Mouse (Mus musculus) stomach, postnatal 0 days (tissue): ENCODE results near the gene Gadl1. TPM values are rescaled to one million over a fixed set of nuclear protein-coding genes. Genes with fewer than 3 reads are reported as not detected.

ENCODE experiments used
- ATAC-seq: fragments of 200-750 bp; cut with Nextera tagmentation; 2 replicates; pipeline ENCODE4 v1.8.0; 2017; ENCODE audit not compliant: low FRiP score, low TSS enrichment
- DNase-seq: peaks from one replicate; pipeline ENCODE4 v3.0.0-alpha.2; 2016; ENCODE audit warnings: low spot score
- H3K27ac ChIP-seq: fragments of 300-500 bp; sonication (generic); replicated peaks from 2 replicates; pipeline ENCODE4 v1.5.1; 2014; ENCODE audit warnings: mild to moderate bottlenecking, control low read depth
- H3K27me3 ChIP-seq: fragments of 300-500 bp; sonication (generic); 2 replicates; pipeline ENCODE4 v1.6.1; 2014; ENCODE audit warnings: low read length; ENCODE audit not compliant: control insufficient read depth, insufficient read depth
- H3K36me3 ChIP-seq: fragments of 300-500 bp; sonication (generic); 2 replicates; pipeline ENCODE4 v1.6.1; 2014; ENCODE audit warnings: low read length, mixed read lengths; ENCODE audit not compliant: control insufficient read depth, insufficient read depth
- H3K4me1 ChIP-seq: fragments of 300-500 bp; sonication (generic); replicated peaks from 2 replicates; pipeline ENCODE4 v1.6.1; 2014; ENCODE audit warnings: antibody characterized with exemption; ENCODE audit not compliant: control insufficient read depth, insufficient read depth
- H3K4me2 ChIP-seq: fragments of 300-500 bp; sonication (generic); replicated peaks from 2 replicates; pipeline ENCODE4 v1.6.1; 2014; ENCODE audit warnings: low read depth, mild to moderate bottlenecking, control low read depth, moderate library complexity
- H3K4me3 ChIP-seq: fragments of 300-500 bp; sonication (generic); 2 replicates; pipeline ENCODE4 v1.5.1; 2014; ENCODE audit warnings: low read depth, low read length, control low read depth
- H3K9ac ChIP-seq: fragments of 300-500 bp; sonication (generic); 2 replicates; pipeline ENCODE4 v1.6.1; 2014; ENCODE audit warnings: mild to moderate bottlenecking, low read length, control low read depth, mixed read lengths
- H3K9me3 ChIP-seq: fragments of 300-500 bp; sonication (generic); 2 replicates; pipeline ENCODE4 v1.6.1; 2016; ENCODE audit warnings: low read length; ENCODE audit not compliant: control insufficient read depth
- CTCF ChIP-seq: IDR thresholded peaks from 2 replicates; pipeline ENCODE4 v1.5.1; 2016; ENCODE audit warnings: antibody characterized with exemption, low read depth, mild to moderate bottlenecking, moderate library complexity
- EP300 ChIP-seq: optimal IDR thresholded peaks from 2 replicates; pipeline ENCODE3; 2016; ENCODE audit warnings: antibody characterized with exemption
- WGBS: fragments of 180-500 bp; shearing (Covaris S2); extraction: QIAGEN DNeasy Blood & Tissue Kit; methylation state at CpG from one replicate; pipeline ENCODE4 v1.1.7; 2014; 5-methylcytosine and 5-hydroxymethylcytosine counted together
- polyA plus RNA-seq: library from polyadenylated mRNA; unstranded; fragments of >200 nt; fragmentation: Nextera tagmentation; extraction: Ambion mirVana; gene quantifications from 2 replicates; pipeline ENCODE4 v1.2.1, GENCODE M21; 2015

The Gadl1 gene
- polyA plus RNA-seq, 1 experiment from 2014 or later, result 0.45 TPM

DNA sequence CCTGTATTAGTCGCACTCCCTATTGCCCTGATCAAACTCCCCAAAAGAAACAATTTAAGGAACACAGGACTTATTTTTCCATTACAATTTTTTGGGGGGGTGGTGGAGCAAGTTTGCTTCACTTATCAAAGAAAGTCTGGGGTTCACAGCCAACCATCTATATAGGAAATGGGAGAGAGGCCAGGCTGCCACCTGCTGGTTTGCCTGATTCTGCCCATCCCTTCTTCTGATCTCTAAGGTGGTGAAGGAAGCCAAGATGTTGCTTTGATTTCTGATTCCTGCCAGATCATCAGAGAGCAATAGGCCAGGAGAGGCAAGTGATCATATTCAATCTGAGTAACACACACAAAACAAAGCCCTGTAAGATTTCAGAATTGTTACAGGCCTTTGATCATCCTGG is 14.8 kb downstream of the Gadl1 start:
- TF ChIP-seq CTCF (peak; percentile 45), EP300 (no peak)
- Histone ChIP-seq H3K9me3 (no peaks in the 10 kb centered on the region), H3K4me2 (no peak overlapping the region), H3K36me3 (no peaks in the 10 kb centered on the region), H3K4me3 (no peak overlapping the region), H3K4me1 (no peaks in the 10 kb centered on the region), H3K27ac (no peak overlapping the region), H3K27me3 (no peaks in the 10 kb centered on the region), H3K9ac (no peak overlapping the region)
- WGBS, result 96% methylated on average over 1 of the region's 1 CpGs
- ATAC-seq (no peak), DNase-seq (no peak)

DNA sequence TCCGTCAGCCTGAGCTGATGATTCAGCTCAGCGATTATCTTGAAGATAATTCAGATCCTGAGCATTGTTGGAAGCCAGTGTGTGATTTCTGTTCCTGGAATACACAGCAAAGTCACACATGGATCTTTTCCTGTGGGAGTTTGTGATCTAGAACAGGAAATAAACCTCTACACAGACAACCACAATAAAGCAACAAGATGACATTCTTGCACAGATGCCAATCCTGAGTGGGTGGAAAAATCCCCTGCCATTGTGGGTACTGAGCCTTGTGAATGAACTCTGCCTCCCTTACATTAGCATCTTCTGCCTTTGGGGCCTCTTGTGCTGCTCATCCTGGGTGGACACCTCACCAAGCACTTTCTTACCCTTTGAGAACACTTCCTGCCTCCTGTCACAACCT is 22.5 kb downstream of the Gadl1 start:
- Histone ChIP-seq H3K4me1 (no peaks in the 10 kb centered on the region), H3K4me3 (no peak overlapping the region), H3K9me3 (no peaks in the 10 kb centered on the region), H3K9ac (no peak overlapping the region), H3K4me2 (no peak overlapping the region), H3K27me3 (no peaks in the 10 kb centered on the region), H3K27ac (no peak overlapping the region), H3K36me3 (no peaks in the 10 kb centered on the region)
- ATAC-seq, result no peak
- no peak for DNase-seq
- WGBS, result 64% methylated on average over 2 of the region's 2 CpGs
- no peak for TF ChIP-seq CTCF
- no peak for TF ChIP-seq EP300

DNA sequence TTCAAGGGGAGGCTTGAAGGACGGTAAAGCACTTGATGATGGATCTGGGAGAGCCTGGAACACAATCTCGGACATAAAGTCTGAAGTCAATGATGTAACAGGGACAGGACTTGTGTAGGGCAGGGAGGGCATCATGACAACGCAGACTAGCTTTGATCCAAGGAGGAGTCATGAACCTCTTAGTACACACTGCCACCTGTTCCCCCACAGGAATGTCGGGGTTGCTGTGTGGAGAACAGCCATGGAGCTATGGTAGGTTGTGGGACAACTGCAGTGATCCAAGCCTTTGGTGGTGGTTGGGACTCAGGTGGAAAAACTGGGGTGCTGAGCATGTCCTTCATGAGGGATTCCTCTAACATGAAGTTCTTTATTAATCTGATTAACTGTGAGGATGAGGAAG is 23.5 kb downstream of the Gadl1 start:
- H3K4me1 ChIP-seq, result no peaks in the 10 kb centered on the region
- DNase-seq (no peak), ATAC-seq (no peak)
- 83% methylated on average over 4 of the region's 4 CpGs for whole genome bisulfite sequencing
- TF ChIP-seq CTCF (no peak), EP300 (no peak)
- H3K27me3 ChIP-seq, result no peaks in the 10 kb centered on the region
- H3K36me3 ChIP-seq, result no peaks in the 10 kb centered on the region
- H3K9ac ChIP-seq, result no peak overlapping the region
- no peak overlapping the region for H3K4me3 ChIP-seq
- H3K4me2 ChIP-seq, result no peak overlapping the region
- no peak overlapping the region for H3K27ac ChIP-seq
- no peaks in the 10 kb centered on the region for H3K9me3 ChIP-seq

- 48% methylated on average over 7 of the region's 7 CpGs for WGBS
- no peaks in the 10 kb centered on the region for H3K9me3 ChIP-seq
- no peaks in the 10 kb centered on the region for H3K4me1 ChIP-seq
- H3K36me3 ChIP-seq, result no peaks in the 10 kb centered on the region
- H3K4me3 ChIP-seq, result no peak overlapping the region
- H3K9ac ChIP-seq, result no peak overlapping the region
- no peak for ATAC-seq
- H3K27ac ChIP-seq, result no peak overlapping the region
- no peak for DNase-seq
- H3K27me3 ChIP-seq, result no peaks in the 10 kb centered on the region
- TF ChIP-seq EP300, result no peak
- no peak for TF ChIP-seq CTCF
- no peak overlapping the region for H3K4me2 ChIP-seq
Measured at GRCm38 (mm10) chr9:115933243-115933964, 24.1 kb downstream of the Gadl1 start.

GRCm38 (mm10) chr9:115934288-115934687 is 25.0 kb downstream of the Gadl1 start:
- H3K9ac ChIP-seq, result no peak overlapping the region
- WGBS, result 81% methylated on average over 11 of the region's 11 CpGs
- H3K4me3 ChIP-seq, result no peak overlapping the region
- no peaks in the 10 kb centered on the region for H3K9me3 ChIP-seq
- H3K36me3 ChIP-seq, result no peaks in the 10 kb centered on the region
- no peaks in the 10 kb centered on the region for H3K4me1 ChIP-seq
- DNase-seq (no peak), ATAC-seq (no peak)
- TF ChIP-seq EP300 (no peak), CTCF (no peak)
- H3K27ac ChIP-seq, result no peak overlapping the region
- H3K4me2 ChIP-seq, result no peak overlapping the region
- H3K27me3 ChIP-seq, result no peaks in the 10 kb centered on the region

DNA sequence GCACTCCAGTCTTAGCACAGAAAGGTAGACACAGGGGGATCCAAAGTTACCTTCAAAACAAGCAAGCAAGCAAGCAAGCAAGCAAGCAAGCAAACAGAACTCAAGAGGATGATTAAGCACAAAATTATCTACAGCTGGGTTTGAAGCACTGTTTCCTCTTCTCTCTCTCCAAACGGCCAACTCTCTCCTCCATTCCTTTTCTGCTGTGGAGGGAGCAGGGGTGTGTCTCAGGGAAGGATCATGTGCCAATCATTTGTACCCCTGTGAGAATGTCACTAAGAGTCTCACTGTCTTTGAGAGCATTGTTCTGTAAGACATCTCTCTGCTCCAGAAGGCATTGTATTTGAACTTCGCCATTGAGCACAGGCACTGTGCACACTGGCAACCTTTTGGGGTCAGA is 27.1 kb downstream of the Gadl1 start:
- H3K9me3 ChIP-seq, result no peaks in the 10 kb centered on the region
- H3K4me3 ChIP-seq, result no peak overlapping the region
- DNase-seq (no peak), ATAC-seq (no peak)
- H3K9ac ChIP-seq, result no peak overlapping the region
- no peak for TF ChIP-seq CTCF
- TF ChIP-seq EP300, result no peak
- no peak overlapping the region for H3K4me2 ChIP-seq
- H3K27ac ChIP-seq, result no peak overlapping the region
- no peaks in the 10 kb centered on the region for H3K27me3 ChIP-seq
- 44% methylated on average over 2 of the region's 2 CpGs for WGBS
- H3K4me1 ChIP-seq, result no peaks in the 10 kb centered on the region
- H3K36me3 ChIP-seq, result no peaks in the 10 kb centered on the region
